Mouse (Mus musculus) kidney, postnatal 0 days (tissue): ENCODE data around the gene Hspa1a. TPM values are rescaled to one million over a fixed set of nuclear protein-coding genes. Genes with fewer than 3 reads are reported as not detected.
A peak's percentile ranks its signal among the peaks of the same experiment; 100 is the strongest.
"Not testable (repeated sequence)": the region's sequence is repeated elsewhere in the genome, so short reads cannot be mapped to it uniquely, and the experiment has no call there.

ENCODE experiments used
- ATAC-seq: fragments of 200-750 bp; cut with Nextera tagmentation; replicated peaks from 2 replicates; pipeline ENCODE4 v1.8.0; 2017; ENCODE audit warnings: low read depth, moderate number of reproducible peaks, moderate TSS enrichment, moderate library complexity; ENCODE audit not compliant: low FRiP score
- DNase-seq: peaks from one replicate; pipeline ENCODE4 v3.0.0-alpha.2; 2016; ENCODE audit warnings: low spot score
- H3K27ac ChIP-seq: fragments of 300-500 bp; sonication (generic); 2 replicates; pipeline ENCODE4 v1.5.1; 2014; ENCODE audit warnings: mild to moderate bottlenecking
- H3K27me3 ChIP-seq: fragments of 300-500 bp; sonication (generic); 2 replicates; pipeline ENCODE4 v1.6.1; 2014; ENCODE audit warnings: low read length, mixed read lengths; ENCODE audit not compliant: insufficient read depth
- H3K36me3 ChIP-seq: fragments of 300-500 bp; sonication (generic); 2 replicates; pipeline ENCODE4 v1.6.1; 2014; ENCODE audit warnings: low read length, mixed read lengths; ENCODE audit not compliant: insufficient read depth
- H3K4me1 ChIP-seq: fragments of 300-500 bp; sonication (generic); replicated peaks from 2 replicates; pipeline ENCODE4 v1.6.1; 2014; ENCODE audit warnings: antibody characterized with exemption, low read length, mixed read lengths; ENCODE audit not compliant: insufficient read depth
- H3K4me2 ChIP-seq: fragments of 300-500 bp; sonication (generic); 2 replicates; pipeline ENCODE4 v1.6.1; 2014; ENCODE audit warnings: mild to moderate bottlenecking, low read length, moderate library complexity, mixed read lengths
- H3K4me3 ChIP-seq: fragments of 300-500 bp; sonication (generic); replicated peaks from 2 replicates; pipeline ENCODE4 v1.5.1; 2014; ENCODE audit warnings: low read depth, low read length
- H3K9ac ChIP-seq: fragments of 300-500 bp; sonication (generic); 2 replicates; pipeline ENCODE4 v1.6.1; 2014; ENCODE audit warnings: low read depth, low read length
- H3K9me3 ChIP-seq: fragments of 300-500 bp; sonication (generic); replicated peaks from 2 replicates; pipeline ENCODE4 v1.6.1; 2016; ENCODE audit warnings: low read length, inconsistent platforms, mixed read lengths
- CTCF ChIP-seq: IDR thresholded peaks from 2 replicates; pipeline ENCODE4 v1.5.1; 2016; ENCODE audit warnings: antibody characterized with exemption, low read depth, mild to moderate bottlenecking, moderate library complexity
- WGBS: fragments of 180-500 bp; shearing (Covaris S2); extraction: QIAGEN DNeasy Blood & Tissue Kit; methylation state at CpG from one replicate; pipeline ENCODE4 v1.1.7; 2014; 5-methylcytosine and 5-hydroxymethylcytosine counted together
- polyA plus RNA-seq: library from polyadenylated mRNA; unstranded; fragments of >200 nt; fragmentation: Nextera tagmentation; extraction: Ambion mirVana; gene quantifications from 2 replicates; pipeline ENCODE4 v1.2.1, GENCODE M21; 2015

Gene Hspa1a
- polyA plus RNA-seq, 1 experiment from 2014 or later: 22.4 TPM

DNA sequence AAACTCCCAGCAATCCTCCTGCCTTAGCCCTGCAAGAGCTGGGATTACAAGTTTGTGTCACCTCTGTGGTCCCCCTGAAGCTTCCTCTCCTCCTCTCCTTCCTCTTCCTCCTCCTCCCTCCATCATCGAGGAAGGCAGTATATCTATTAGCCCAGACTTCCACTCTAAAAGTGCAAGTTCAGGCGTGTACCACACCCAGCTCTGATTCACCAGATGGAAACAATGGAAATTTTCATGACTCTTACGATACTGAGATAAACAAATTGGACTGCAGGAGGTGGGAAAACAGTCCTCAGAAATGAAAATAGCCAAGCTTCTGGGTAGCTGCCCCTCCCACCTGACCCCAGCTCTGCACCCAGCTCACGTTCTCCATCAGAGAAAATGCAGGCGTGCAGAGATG lies 6.3 kb downstream of the Hspa1a start:
- H3K4me3 ChIP-seq: no peak overlapping the region
- WGBS: 70% methylated on average over 5 of the region's 5 CpGs
- H3K27me3 ChIP-seq: no peaks in the 10 kb centered on the region
- H3K27ac ChIP-seq: peak overlapping the region; percentile 84; the same call in 1 of the 2 replicates
- no peak overlapping the region for H3K9ac ChIP-seq
- DNase-seq (no peak), ATAC-seq (no peak)
- no peaks in the 10 kb centered on the region for H3K9me3 ChIP-seq
- H3K36me3 ChIP-seq: no peaks in the 10 kb centered on the region
- H3K4me1 ChIP-seq: peaks cover 3% of the 10 kb centered on the region; the same call in 1 of the 2 replicates
- TF ChIP-seq CTCF: no peak
- no peak overlapping the region for H3K4me2 ChIP-seq

DNA sequence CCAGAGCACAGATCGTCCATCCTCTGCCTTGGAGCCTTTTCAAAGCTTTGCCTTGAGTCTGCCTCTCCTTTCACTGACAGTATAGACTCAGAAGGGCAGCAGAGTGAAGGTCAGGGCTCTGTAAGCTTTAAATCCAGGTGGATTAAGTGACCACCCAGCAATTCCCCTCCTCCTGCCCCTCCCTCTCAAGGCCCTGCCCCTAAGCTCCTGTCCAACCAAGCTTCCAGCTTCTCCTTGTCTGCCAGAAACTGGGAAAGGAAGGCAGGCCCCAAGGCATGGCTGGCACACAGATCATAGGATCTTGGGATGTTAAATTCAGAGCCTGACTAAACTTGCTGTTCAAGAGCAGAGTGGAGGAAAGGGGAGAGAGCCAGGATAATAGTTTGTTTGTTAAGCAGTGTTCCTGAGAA lies 7.3 kb downstream of the Hspa1a start:
- Histone ChIP-seq H3K4me1 (peaks cover 6% of the 10 kb centered on the region; the same call in 1 of the 2 replicates), H3K4me2 (no peak overlapping the region), H3K27me3 (no peaks in the 10 kb centered on the region), H3K9ac (no peak overlapping the region), H3K4me3 (no peak overlapping the region), H3K27ac (peak overlapping the region; percentile 84), H3K9me3 (no peaks in the 10 kb centered on the region), H3K36me3 (no peaks in the 10 kb centered on the region)
- 15% methylated on average over 1 of the region's 1 CpGs for WGBS
- ATAC-seq (no peak), DNase-seq (no peak)
- TF ChIP-seq CTCF: no peak

DNA sequence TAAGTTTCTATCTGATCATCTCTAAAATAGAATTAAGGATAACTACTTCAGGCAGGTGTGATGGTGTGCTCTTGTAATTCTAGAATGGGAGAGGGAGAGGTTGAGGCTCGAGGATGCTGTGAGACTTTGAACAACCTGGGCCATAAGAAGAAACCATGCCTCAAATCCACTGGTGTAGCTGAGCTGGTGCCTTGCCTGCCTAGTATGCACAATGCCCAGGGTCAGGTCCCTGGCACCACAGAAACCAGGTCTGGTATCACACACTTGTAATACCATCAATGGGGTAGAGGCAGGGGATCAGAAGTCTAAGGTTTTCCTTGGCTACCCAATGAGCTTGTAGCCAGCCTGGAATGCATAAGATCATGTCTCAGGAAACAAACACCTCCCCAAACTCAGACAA lies 9.1 kb downstream of the Hspa1a start:
- no peak overlapping the region for H3K27ac ChIP-seq
- H3K9me3 ChIP-seq: no peaks in the 10 kb centered on the region
- H3K27me3 ChIP-seq: no peaks in the 10 kb centered on the region
- no peak for TF ChIP-seq CTCF
- H3K36me3 ChIP-seq: no peaks in the 10 kb centered on the region
- H3K4me3 ChIP-seq: no peak overlapping the region
- no peak for ATAC-seq
- no peak overlapping the region for H3K4me2 ChIP-seq
- peaks cover 6% of the 10 kb centered on the region; the same call in 1 of the 2 replicates for H3K4me1 ChIP-seq
- no peak overlapping the region for H3K9ac ChIP-seq
- DNase-seq: no peak
- 46% methylated on average over 1 of the region's 1 CpGs for whole genome bisulfite sequencing

DNA sequence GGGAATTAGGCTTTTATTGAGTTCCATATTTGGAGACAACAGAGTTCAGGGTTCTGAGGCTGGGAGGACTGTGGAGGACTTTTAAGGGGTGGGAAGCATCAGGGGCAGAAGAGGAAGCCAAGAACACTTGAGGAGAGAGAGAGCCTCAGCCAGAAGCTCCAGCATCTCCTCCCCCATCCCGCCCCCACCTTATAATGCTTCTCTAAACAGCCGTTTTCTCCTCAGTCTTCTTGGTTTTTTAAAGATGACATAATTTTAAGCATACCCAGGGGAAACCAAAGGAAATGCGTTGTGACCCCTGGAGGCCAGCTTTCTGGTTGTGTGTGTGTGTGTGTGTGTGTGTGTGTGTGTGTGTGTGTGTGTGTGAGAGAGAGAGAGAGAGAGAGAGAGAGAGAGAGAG lies 9.8 kb downstream of the Hspa1a start:
- 23% methylated on average over 3 of the region's 3 CpGs for WGBS
- H3K36me3 ChIP-seq: no peaks in the 10 kb centered on the region
- TF ChIP-seq CTCF: no peak
- ATAC-seq (no peak), DNase-seq (peak; percentile 79)
- no peak overlapping the region for H3K9ac ChIP-seq
- peak overlapping the region; percentile 63 for H3K27ac ChIP-seq
- no peaks in the 10 kb centered on the region for H3K27me3 ChIP-seq
- H3K4me2 ChIP-seq: no peak overlapping the region
- H3K4me1 ChIP-seq: peaks cover 6% of the 10 kb centered on the region; the same call in 1 of the 2 replicates
- H3K9me3 ChIP-seq: no peaks in the 10 kb centered on the region
- H3K4me3 ChIP-seq: no peak overlapping the region

DNA sequence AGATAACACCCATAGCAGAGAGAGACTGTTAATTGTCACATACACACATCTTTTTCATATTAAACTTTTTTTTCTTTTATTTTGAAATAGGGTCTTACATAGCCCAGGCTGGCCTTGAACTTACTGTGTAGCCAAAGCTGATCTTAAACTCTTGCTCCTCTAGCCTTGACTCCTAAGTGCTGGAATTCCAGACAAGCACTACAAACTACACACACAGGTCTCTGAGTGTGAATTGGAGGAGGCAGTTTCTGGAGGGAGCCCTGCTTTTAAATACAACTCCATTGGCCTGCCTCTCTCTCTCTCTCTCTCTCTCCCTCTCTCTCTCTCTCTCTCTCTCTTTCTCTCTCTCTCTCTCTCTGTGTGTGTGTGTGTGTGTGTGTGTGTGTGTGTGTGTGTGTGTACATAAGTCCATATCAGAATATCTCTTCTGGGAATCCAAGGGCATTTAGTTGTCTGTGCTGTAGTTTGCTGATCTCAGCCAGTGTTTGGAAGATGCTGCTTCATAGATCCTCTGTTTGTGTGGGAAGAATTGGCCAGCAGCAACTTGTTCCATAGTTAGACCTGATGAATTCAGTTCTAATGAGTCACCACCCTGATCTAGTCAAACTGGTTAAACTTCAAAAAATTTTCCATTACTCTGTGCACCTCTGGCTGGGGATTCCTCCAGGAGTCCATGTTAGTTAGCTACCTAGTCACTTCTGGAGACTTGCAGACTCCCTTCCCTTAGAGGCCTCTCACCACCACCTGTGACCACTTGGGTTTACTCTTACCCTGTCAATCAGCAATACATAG lies 11.1 kb downstream of the Hspa1a start:
- Histone ChIP-seq H3K9me3 (no peaks in the 10 kb centered on the region), H3K9ac (no peak overlapping the region), H3K4me2 (no peak overlapping the region), H3K4me3 (no peak overlapping the region), H3K4me1 (peaks cover 6% of the 10 kb centered on the region; the same call in 1 of the 2 replicates), H3K27me3 (no peaks in the 10 kb centered on the region), H3K27ac (peak overlapping the region; percentile 96), H3K36me3 (no peaks in the 10 kb centered on the region)
- no peak for DNase-seq
- ATAC-seq: no peak
- TF ChIP-seq CTCF: no peak

DNA sequence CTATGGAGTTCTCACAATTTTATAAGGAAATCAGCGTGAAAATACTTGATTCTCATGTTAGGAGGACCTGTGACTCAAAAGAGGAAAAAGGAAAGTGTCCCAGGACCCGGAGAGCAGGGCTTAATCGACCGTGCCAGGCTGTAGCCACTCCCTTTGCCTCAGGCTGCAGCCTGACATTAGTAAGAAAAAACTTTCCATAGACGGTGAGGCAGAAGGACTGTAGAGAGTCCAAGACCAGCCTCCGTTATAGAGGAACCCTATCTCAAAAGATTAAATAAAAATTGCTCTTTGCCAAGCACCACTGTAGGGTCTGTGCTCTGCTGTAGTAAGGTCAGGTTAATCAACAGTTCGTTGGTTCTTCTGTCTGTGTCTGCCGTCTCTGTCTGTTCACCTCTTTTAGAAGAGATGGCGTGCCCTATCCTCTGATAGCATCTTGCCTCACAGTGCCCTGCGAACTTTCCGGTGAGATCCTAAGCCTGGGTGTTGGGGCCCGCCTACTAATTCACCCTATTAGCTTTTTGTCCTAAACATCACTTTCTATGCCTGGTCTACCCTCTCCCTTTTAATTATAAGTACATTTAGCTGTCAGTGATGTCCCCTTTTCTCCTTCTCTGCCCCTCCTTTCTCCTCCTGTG lies 12.0 kb downstream of the Hspa1a start:
- peak overlapping the region; percentile 43; the same call in 1 of the 2 replicates for H3K9ac ChIP-seq
- no peaks in the 10 kb centered on the region for H3K36me3 ChIP-seq
- H3K27ac ChIP-seq: peak overlapping the region; percentile 96
- H3K27me3 ChIP-seq: no peaks in the 10 kb centered on the region
- peak; percentile 23; the same call in 1 of the 2 replicates for ATAC-seq
- peaks cover 6% of the 10 kb centered on the region; the same call in 1 of the 2 replicates for H3K4me1 ChIP-seq
- H3K4me3 ChIP-seq: peak overlapping the region; percentile 39
- H3K4me2 ChIP-seq: peak overlapping the region; percentile 62
- DNase-seq: peak; percentile 84
- TF ChIP-seq CTCF: no peak
- no peaks in the 10 kb centered on the region for H3K9me3 ChIP-seq
- WGBS: 5% methylated on average over 12 of the region's 12 CpGs

DNA sequence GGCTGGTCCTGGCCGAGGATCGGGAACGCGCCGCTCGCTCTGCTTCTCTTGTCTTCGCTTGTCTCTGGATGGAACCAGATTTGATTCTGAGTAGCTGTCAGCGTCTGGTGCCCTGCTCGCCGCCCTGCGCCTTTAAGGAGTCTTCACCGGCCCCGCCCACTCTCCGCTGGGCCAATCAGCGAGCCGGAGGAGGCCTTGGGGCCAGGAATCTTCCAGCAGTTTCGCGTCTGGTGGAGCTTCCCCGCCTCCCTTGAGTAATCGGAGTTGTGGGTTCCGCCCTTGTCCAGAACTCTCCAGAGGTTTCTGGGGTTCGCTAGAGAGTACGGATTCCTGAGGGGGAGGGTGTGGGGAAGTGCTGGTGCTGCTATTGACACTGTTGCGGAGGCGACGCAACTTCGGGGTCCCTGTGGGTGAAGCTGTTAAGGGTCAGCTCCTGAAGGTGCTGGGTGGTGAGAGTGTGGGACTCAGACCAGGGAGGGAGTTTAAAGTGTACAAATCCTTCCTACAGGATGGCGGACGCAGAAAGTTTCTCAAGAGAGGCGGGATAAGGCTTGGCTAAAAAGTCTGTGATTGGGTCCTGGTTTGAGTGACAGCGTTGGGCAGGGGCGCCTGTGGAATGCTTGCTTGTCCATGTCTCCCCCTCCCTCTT lies 12.7 kb downstream of the Hspa1a start, which contains the start of gene Hspa1b:
Gene Hspa1b (minus strand): TSS at position 109 of the 649 bp plus-strand sequence.
- H3K27ac ChIP-seq: peak within 1 kb of the TSS; percentile 96
- peak within 1 kb of the TSS; percentile 43; the same call in 1 of the 2 replicates for H3K9ac ChIP-seq
- peak; percentile 97 for DNase-seq
- not testable (repeated sequence) for H3K27me3 ChIP-seq, H3K4me1 ChIP-seq, H3K9me3 ChIP-seq, H3K36me3 ChIP-seq
- peak within 1 kb of the TSS; percentile 62 for H3K4me2 ChIP-seq
- peak within 1 kb of the TSS; percentile 39 for H3K4me3 ChIP-seq
- WGBS: under 1% methylated on average over 29 of the region's 32 CpGs
- peak; percentile 89 for ATAC-seq

DNA sequence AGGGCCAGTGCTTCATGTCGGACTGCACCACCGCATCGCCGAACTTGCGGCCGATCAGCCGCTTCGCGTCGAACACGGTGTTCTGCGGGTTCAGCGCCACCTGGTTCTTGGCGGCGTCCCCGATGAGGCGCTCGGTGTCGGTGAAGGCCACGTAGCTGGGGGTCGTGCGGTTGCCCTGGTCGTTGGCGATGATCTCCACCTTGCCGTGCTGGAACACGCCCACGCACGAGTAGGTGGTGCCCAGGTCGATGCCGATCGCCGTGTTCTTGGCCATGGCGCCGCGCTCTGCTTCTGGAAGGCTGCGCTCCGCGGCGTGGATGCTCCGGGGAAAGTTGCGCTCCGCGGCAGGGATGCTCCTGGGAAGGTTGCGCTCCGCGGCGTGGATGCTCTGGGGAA lies 13.2 kb downstream of the Hspa1a start:
- H3K9ac ChIP-seq, H3K27me3 ChIP-seq, H3K9me3 ChIP-seq, H3K4me1 ChIP-seq, DNase-seq, H3K36me3 ChIP-seq: not testable (repeated sequence)
- Histone ChIP-seq H3K4me3 (peak overlapping the region; percentile 39; the same call in 1 of the 2 replicates), H3K4me2 (peak overlapping the region; percentile 48), H3K27ac (peak overlapping the region; percentile 96; the same call in 1 of the 2 replicates)
- 2% methylated on average over 12 of the region's 47 CpGs for WGBS
- peak; percentile 22; the same call in 1 of the 2 replicates for ATAC-seq
